Mouse (Mus musculus) heart, postnatal 36 days (tissue): ENCODE measurements around the gene Btbd9. TPM values are rescaled to one million over a fixed set of nuclear protein-coding genes. Genes with fewer than 3 reads are reported as not detected.

Source experiments
- total RNA-seq, 2 experiments: library from RNA; stranded (reverse); gene quantifications; 2 replicates each; pipeline ENCODE4 v1.2.3; 2021

Gene Btbd9
- total RNA-seq, 2 experiments from 2014 or later, result 17.0 to 17.4 TPM

Other genes starting within 250 kb of the Btbd9 start
- 1 to 10 TPM; 1.2 TPM for gene Dnah8, start 47.9 kb upstream of the Btbd9 start, total RNA-seq
- 100 to 1,000 TPM; 149 to 154 TPM for gene Glo1, start 50.4 kb upstream of the Btbd9 start, total RNA-seq